Mouse (Mus musculus): ENCODE measurements around the gene Hoxc9. TPM values are rescaled to one million over a fixed set of nuclear protein-coding genes. Genes with fewer than 3 reads are reported as not detected.

Hoxc9 gene
- polyA plus RNA-seq, 1 experiment: 6.2 TPM

DNA sequence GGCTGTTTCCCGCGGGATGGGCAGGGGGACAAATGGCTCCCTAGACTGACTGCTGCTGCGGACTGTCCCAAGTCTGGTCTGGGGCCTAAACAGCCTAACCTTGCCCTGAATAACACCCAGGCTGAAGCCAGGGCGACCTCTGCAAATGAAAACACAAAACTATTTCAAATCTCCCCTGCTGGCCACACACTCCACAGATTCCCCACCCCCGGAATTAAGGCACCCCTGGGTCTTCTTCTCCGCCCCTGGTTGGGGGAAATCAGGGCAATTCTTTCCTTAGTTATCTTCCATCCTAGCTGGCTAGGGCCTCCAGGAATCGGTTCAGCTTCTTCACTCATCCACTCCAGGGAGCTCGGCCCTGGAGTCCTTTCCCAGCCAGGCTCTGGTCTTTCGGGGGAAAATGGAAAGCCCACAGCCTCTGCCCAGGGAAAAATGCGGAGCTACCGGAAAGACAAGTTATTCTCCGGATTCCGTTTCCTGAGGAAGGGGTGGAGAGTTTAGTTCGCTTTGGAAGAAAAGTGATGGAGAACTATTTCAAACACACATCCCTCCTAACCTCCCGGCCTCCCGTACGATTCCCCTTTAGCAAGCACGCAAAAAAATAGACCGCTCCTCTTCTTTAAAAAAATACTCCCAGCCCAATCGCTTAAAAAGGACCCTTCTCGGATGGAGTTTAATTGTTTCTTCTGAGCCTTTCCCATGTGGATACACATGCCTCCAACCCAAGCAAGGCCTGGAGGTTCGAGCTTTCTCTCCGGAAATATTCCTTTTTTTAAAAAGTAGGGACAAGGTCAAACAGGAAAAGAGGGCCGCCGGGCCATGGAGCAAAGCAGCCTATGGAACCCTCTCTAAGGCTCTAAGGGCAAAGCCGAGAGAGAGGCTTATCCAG lies 11.0 kb upstream of the Hoxc9 start:
- TF ChIP-seq CTCF (IDR thresholded peaks at IDR 0.05; ENCODE audit: borderline replicate concordance, insufficient read depth, low read length): no peak
- TF ChIP-seq POLR2A (IDR thresholded peaks at IDR 0.05; ENCODE audit: low read depth, low read length): no peak
- H3K4me1 ChIP-seq (ENCODE audit: control insufficient read depth, insufficient read depth, low read length): no peaks in the 10 kb centered on the region
- no peak overlapping the region for H3K4me3 ChIP-seq (ENCODE audit: insufficient read depth, low read length)
- H3K27ac ChIP-seq (ENCODE audit: insufficient read depth, low read length): no peak overlapping the region; the same call in 1 of the 2 replicates

DNA sequence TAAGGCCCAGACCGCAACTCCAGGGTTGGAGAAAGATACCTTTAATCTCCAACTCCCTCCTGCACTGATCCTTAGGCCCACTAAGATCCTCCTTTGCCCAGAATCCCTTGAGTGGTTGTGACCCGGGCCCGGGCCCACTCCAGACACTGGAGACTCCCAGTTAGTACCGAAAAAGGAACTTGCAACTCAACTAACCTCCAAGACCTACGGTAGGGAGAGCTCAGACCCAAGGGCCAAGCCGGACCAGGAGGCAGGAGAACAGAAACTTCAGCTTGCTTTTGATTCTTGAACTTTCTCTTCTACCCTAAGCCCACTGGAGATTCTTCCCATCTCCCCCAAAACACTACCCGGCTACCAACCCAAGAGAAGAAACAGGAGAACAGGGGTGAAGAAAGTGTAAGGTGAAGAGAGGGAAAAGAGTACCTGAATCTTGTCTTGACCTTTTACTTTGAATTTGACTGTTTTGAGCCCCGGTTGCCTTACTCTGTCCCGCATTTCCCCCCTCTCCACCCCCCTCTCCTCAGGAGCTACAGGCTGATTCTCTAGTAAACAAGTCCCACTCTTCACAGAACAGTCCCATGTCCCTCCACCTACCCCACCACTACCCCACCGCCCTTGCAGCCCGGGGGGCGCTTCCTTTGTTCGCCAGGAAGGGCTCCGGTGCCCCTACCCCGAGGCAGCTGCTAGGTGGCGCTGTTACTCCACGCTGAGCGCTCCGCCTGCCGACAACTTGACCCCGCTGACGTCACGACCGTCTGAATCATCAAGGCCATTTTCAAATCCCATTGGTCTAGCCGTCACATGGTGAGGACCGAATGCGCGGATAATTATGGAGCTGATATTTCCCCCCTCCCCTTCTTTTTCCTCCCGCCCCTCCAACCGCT lies 10.1 kb upstream of the Hoxc9 start:
- Histone ChIP-seq H3K4me1 (ENCODE audit: control insufficient read depth, insufficient read depth, low read length) (no peaks in the 10 kb centered on the region), H3K4me3 (ENCODE audit: insufficient read depth, low read length) (peak overlapping the region; percentile 35), H3K27ac (ENCODE audit: insufficient read depth, low read length) (no peak overlapping the region; the same call in 1 of the 2 replicates)
- TF ChIP-seq CTCF (IDR thresholded peaks at IDR 0.05; ENCODE audit: borderline replicate concordance, insufficient read depth, low read length): peak; percentile 89
- TF ChIP-seq POLR2A (IDR thresholded peaks at IDR 0.05; ENCODE audit: low read depth, low read length): no peak

DNA sequence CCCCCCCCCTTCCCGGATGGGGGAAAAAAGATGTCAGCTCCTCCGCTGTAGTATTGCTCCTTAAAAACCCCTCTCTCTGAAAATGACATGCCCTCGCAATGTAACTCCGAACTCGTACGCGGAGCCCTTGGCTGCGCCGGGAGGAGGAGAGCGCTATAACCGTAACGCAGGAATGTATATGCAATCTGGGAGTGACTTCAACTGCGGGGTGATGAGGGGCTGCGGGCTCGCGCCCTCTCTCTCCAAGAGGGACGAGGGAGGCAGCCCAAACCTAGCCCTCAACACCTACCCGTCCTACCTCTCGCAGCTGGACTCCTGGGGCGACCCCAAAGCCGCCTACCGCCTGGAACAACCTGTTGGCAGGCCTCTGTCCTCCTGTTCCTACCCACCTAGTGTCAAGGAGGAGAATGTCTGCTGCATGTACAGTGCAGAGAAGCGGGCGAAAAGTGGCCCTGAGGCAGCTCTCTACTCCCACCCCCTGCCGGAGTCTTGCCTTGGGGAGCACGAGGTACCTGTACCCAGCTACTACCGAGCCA lies 9.4 kb upstream of the Hoxc9 start, which contains the start of gene Hoxc10:
Gene Hoxc10 (plus strand): TSS at position 21 of the 536 bp plus-strand sequence.
- Histone ChIP-seq H3K27ac (ENCODE audit: insufficient read depth, low read length) (no peak within 1 kb of the TSS; the same call in 1 of the 2 replicates), H3K4me1 (ENCODE audit: control insufficient read depth, insufficient read depth, low read length) (no peaks in the 10 kb centered on the region), H3K4me3 (ENCODE audit: insufficient read depth, low read length) (peak within 1 kb of the TSS; percentile 35)
- 0 out of 2 replicates have a peak, but pooled peaks have one; percentile 28 for TF ChIP-seq POLR2A (IDR thresholded peaks at IDR 0.05; ENCODE audit: low read depth, low read length)
- TF ChIP-seq CTCF (IDR thresholded peaks at IDR 0.05; ENCODE audit: borderline replicate concordance, insufficient read depth, low read length): no peak

DNA sequence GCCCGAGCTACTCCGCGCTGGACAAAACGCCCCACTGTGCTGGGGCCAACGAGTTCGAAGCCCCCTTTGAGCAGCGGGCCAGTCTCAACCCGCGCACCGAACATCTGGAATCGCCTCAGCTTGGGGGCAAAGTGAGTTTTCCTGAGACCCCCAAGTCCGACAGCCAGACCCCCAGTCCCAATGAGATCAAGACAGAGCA lies 9.0 kb upstream of the Hoxc9 start, which contains the start of gene Hoxc5:
Gene Hoxc5 (plus strand): TSS at position 132 of the 199 bp plus-strand sequence.
- TF ChIP-seq POLR2A (IDR thresholded peaks at IDR 0.05; ENCODE audit: low read depth, low read length) (no peak), CTCF (IDR thresholded peaks at IDR 0.05; ENCODE audit: borderline replicate concordance, insufficient read depth, low read length) (no peak)

DNA sequence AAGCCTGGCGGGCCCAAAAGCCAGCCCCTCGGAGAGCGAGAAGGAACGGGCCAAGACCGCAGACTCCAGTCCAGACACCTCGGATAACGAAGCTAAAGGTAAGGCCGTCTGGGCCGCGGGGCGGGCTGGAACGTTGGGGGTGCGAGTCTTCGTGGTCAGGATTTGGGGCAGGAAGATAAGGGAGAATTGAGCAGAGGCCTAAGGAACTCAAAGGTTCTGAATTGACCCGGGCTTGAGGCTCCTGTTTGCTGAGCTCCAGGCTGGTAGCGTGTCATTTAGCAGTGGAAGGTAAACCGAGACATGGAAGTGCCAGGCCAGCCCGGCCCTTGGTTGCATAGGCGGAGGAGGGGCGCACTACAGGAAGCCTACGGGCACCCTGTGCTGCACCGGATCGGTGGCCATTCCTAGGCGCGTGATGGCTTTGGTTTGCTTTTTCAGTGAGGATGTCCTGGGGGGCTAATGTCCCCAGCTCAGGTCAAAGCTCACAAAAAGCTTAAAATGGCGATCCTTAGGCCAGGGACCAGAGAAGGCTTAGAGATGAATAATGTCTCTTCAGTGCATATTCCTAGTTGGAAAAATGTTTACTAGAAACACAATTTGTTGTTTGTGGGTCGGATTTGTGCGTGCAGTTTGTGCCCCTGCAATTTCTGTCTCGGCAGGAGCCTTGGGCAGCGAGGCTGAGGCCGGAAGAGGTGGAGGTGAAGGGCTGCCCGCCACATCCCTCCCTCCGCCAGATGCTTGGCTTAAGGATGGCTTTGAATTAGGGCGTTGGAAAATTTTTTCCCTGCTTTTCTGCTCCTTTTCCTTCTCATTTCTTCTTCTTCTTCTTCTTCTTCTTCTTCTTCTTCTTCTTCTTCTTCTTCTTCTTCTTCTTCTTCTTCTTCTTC lies 8.5 kb upstream of the Hoxc9 start:
- peak overlapping the region; percentile 35 for H3K4me3 ChIP-seq (ENCODE audit: insufficient read depth, low read length)

More for the DNA sequence above, 9.0 kb upstream of the Hoxc9 start, which contains the start of gene Hoxc5:
- Histone ChIP-seq H3K27ac (ENCODE audit: insufficient read depth, low read length) (no peak within 1 kb of the TSS), H3K4me1 (ENCODE audit: control insufficient read depth, insufficient read depth, low read length) (no peaks in the 10 kb centered on the region), H3K4me3 (ENCODE audit: insufficient read depth, low read length) (peak within 1 kb of the TSS; percentile 35)

DNA sequence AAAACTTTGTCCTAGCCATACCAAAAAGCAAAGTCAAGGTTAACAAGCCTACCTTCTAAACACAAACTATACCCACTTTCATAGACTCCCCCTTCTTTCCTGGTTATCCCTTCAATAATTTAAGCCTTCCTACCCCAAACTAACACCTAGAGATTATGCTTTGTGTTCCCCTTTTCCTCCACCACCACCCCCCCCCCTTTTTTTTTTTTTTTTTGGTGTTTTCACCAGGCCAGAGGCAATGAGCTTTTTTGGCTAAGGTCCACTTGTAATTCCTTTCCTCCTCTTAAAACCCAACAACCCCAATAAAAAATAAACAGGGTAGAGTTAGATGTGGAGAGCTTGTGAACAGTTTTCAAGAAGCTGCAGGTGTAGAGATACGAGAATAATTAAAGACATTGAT lies 6.9 kb upstream of the Hoxc9 start:
- H3K4me1 ChIP-seq (ENCODE audit: control insufficient read depth, insufficient read depth, low read length): no peaks in the 10 kb centered on the region
- TF ChIP-seq CTCF (IDR thresholded peaks at IDR 0.05; ENCODE audit: borderline replicate concordance, insufficient read depth, low read length): no peak
- no peak for TF ChIP-seq POLR2A (IDR thresholded peaks at IDR 0.05; ENCODE audit: low read depth, low read length)
- H3K27ac ChIP-seq (ENCODE audit: insufficient read depth, low read length): no peak overlapping the region
- H3K4me3 ChIP-seq (ENCODE audit: insufficient read depth, low read length): peak overlapping the region; percentile 35; the same call in 1 of the 2 replicates

More for the DNA sequence above, 8.5 kb upstream of the Hoxc9 start:
- Histone ChIP-seq H3K4me1 (ENCODE audit: control insufficient read depth, insufficient read depth, low read length) (no peaks in the 10 kb centered on the region), H3K27ac (ENCODE audit: insufficient read depth, low read length) (no peak overlapping the region)
- TF ChIP-seq POLR2A (IDR thresholded peaks at IDR 0.05; ENCODE audit: low read depth, low read length) (no peak), CTCF (IDR thresholded peaks at IDR 0.05; ENCODE audit: borderline replicate concordance, insufficient read depth, low read length) (no peak)

DNA sequence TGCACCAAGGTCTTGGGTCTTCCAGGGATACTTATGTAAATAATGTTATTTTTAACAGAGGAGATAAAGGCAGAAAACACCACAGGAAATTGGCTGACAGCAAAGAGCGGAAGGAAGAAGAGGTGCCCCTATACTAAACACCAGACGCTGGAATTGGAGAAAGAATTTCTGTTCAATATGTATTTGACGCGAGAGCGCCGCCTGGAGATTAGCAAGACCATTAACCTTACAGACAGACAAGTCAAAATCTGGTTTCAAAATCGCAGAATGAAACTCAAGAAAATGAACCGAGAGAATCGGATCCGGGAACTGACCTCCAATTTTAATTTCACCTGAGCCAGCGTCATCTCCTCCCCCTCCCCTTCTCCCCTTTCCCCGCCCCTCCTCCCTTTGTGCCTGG lies 5.5 kb upstream of the Hoxc9 start:
- TF ChIP-seq POLR2A (IDR thresholded peaks at IDR 0.05; ENCODE audit: low read depth, low read length) (no peak), CTCF (IDR thresholded peaks at IDR 0.05; ENCODE audit: borderline replicate concordance, insufficient read depth, low read length) (no peak)
- Histone ChIP-seq H3K4me3 (ENCODE audit: insufficient read depth, low read length) (no peak overlapping the region), H3K27ac (ENCODE audit: insufficient read depth, low read length) (no peak overlapping the region), H3K4me1 (ENCODE audit: control insufficient read depth, insufficient read depth, low read length) (no peaks in the 10 kb centered on the region)

DNA sequence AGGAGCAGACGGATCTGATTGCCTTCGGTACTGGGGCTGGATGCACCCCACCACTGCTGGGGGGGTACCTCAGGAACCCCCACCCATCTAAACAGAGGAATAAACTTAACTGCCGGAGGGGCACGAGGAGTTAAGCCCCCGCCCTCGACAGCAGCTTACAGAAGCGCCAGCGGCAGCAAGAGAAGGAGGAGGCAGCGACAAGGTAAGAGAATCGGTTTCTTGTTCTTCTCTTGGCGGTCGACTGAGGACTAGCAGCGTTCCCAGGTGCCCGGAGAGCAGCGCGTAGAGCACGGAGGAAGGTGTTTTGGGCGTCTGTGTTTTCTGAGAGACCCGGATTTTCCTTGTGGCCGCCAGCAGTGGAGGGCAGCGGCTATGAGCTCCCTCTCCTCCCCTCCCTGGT lies 4.0 kb upstream of the Hoxc9 start:
- TF ChIP-seq CTCF (IDR thresholded peaks at IDR 0.05; ENCODE audit: borderline replicate concordance, insufficient read depth, low read length): no peak
- no peak for TF ChIP-seq POLR2A (IDR thresholded peaks at IDR 0.05; ENCODE audit: low read depth, low read length)
- Histone ChIP-seq H3K4me3 (ENCODE audit: insufficient read depth, low read length) (peak overlapping the region; percentile 40), H3K27ac (ENCODE audit: insufficient read depth, low read length) (peak overlapping the region; percentile 36), H3K4me1 (ENCODE audit: control insufficient read depth, insufficient read depth, low read length) (no peaks in the 10 kb centered on the region)

DNA sequence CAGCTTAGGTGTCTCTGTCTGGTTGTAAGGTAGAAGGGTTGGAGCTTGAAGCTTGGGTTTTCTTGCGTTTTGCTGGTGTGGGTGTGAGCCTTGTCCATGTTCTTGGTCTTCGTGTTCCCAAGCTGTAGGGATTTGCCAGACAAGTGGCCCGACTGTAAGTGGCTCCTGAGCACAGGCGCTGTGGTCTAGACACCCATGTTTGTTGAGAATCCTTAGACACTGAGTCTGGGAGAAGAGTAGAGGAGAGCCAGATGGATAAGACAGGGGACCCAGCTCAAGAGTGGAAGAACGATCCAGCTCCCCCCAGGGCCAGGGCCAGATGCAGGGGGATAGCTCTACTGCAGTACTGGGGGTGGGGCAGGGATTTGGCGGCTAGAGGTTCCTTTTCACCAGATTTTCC lies 3.5 kb upstream of the Hoxc9 start:
- TF ChIP-seq POLR2A (IDR thresholded peaks at IDR 0.05; ENCODE audit: low read depth, low read length) (no peak), CTCF (IDR thresholded peaks at IDR 0.05; ENCODE audit: borderline replicate concordance, insufficient read depth, low read length) (no peak)
- Histone ChIP-seq H3K4me1 (ENCODE audit: control insufficient read depth, insufficient read depth, low read length) (no peaks in the 10 kb centered on the region), H3K4me3 (ENCODE audit: insufficient read depth, low read length) (peak overlapping the region; percentile 40), H3K27ac (ENCODE audit: insufficient read depth, low read length) (peak overlapping the region; percentile 36)

Measured in embryonic fibroblast, embryonic 13.5 days (primary cell).